ENCODE assay signal across 8 mouse cellular contexts in the genomic region with DNA sequence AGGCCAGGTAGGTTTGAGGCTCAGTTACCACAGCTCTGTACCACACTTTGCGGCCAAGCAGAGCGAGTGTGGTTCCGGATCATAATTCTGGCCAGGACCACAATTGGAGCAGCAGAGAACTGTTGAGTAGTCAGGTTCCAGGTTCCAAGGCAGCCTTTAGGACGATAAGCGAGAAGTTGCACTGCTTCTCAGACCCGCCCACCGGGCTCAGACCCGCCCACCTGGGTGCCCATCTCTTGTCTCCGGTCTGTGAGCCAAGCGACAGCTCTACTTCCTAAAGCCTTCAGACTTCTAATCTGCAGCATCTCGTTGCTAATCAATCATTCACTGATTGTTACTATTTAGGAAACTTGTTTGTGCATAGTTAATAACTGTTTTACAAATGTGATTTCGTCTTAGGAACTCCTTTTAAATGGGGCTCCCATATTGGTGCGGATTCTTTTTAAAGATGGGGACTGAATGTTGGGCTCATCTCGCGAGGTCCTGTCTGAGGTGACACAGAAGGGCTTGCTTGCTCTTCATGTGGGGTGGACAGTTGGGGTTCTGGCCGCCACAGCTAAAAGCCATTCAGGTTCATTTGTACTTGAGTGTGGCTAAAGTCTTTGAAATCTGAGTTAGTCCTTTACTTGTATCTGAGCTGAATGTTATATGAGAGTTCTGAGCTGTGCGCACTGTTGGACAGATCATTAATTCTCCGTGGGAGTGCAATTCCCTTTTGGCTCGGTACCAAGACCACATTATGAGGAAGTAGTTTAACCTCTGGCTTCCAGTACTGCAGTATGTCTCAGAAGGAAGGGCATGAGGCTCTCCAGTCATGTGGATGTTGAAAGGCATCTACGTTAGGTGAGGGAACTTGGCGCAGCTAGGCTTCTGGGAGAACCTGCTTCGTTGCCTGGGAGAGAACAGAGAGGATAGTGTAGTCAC. TPM values are rescaled to one million over a fixed set of nuclear protein-coding genes. Genes with fewer than 3 reads are reported as not detected.
DNase-seq lines count a peak whose midpoint lies in the region; ATAC-seq lines count a peak whose summit lies in the region.

No protein-coding gene starts in this region.

- no peak overlapping the region for H3K4me3 ChIP-seq in hindbrain, embryonic 12.5 days

- no peak for ATAC-seq in hindbrain, embryonic 12.5 days (ENCODE audit: low FRiP score)

- H3K27ac ChIP-seq in hindbrain, embryonic 12.5 days: no peak overlapping the region

- intact Hi-C loops in left cerebral cortex, postnatal 10 days (cut with DNase I): loop anchor here (10.0 kb wide), 1 partner anchor 75 kb away; no protein-coding TSS in a partner anchor

- DNase-seq in thymus, postnatal 4 days: peak; percentile 31
- no peak for DNase-seq in thymus, postnatal 25 days
- peak; percentile 80 for DNase-seq in kidney, adult 9 months
- DNase-seq in lung, postnatal 10 days: peak; percentile 32
- DNase-seq in left cerebral cortex, postnatal 10 days (ENCODE audit: extremely low spot score in 1 of 2, low spot score in 2 of 2): no peak
- no peak for DNase-seq in testis, postnatal 14 days (ENCODE audit: low spot score)
- no peak for DNase-seq in cerebellum, adult 11-12 months

- H3K9me3 ChIP-seq in hindbrain, embryonic 12.5 days (replicated peaks): no peaks in the 10 kb centered on the region

- no peaks in the 10 kb centered on the region for H3K27me3 ChIP-seq in hindbrain, embryonic 12.5 days

- H3K9ac ChIP-seq in hindbrain, embryonic 12.5 days: no peak overlapping the region

- no peak overlapping the region for H3K4me2 ChIP-seq in hindbrain, embryonic 12.5 days (replicated peaks)

- no peaks in the 10 kb centered on the region for H3K36me3 ChIP-seq in hindbrain, embryonic 12.5 days

- WGBS in hindbrain, embryonic 12.5 days: 72% methylated on average over 22 of the region's 22 CpGs

- peaks cover 1% of the 10 kb centered on the region; the same call in 1 of the 2 replicates for H3K4me1 ChIP-seq in hindbrain, embryonic 12.5 days

RNA-seq across cellular contexts. Expression of gene Ccdc121, which starts 28.9 kb away (rescaled TPM):
- under 1 TPM; 0.18 to 0.66 TPM for total RNA-seq in left cerebral cortex, postnatal 10 days (2021)
- polyA plus RNA-seq in hindbrain, embryonic 12.5 days (2016; fragmentation: Nextera tagmentation; extraction: Ambion mirVana): not detected in 2 replicates

RNA-seq across cellular contexts. Expression of gene Dnah14, which starts 36.3 kb away (rescaled TPM):
- total RNA-seq in left cerebral cortex, postnatal 10 days (2021): 1 to 10 TPM; 2.0 to 2.6 TPM
- polyA plus RNA-seq in hindbrain, embryonic 12.5 days (2016; fragmentation: Nextera tagmentation; extraction: Ambion mirVana): 0.89 and 2.0 TPM in 2 replicates

Comparison
In these comparisons a context has a peak if more than half of its experiments do, and no peak if none do; other contexts are left out.
1. DNase-seq: peak in thymus, postnatal 4 days (single experiment), kidney, adult 9 months (single experiment) and lung, postnatal 10 days (single experiment); none in thymus, postnatal 25 days (single experiment), left cerebral cortex, postnatal 10 days (0 of 2), testis, postnatal 14 days (single experiment) and cerebellum, adult 11-12 months (single experiment).